30 mouse cellular contexts compared by ENCODE assay signal in the genomic region with DNA sequence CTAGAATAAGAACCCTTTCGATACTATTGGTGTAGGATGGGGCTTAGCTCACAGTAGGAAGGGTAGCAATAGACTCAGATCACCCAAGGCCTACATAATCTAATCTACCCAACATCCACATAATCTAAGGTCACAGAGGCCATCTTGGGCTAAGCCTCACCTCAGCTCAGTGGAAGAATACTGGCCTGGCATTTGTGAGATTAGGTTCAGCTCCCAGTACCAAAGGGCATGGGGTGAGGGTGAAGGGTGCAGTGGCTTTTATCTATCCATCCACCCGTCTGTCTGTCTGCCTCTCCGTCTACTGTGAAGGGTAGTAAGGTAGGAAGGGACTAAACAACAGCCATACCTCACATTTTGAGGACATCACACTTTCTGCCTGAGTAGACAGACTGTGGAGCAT. TPM values are rescaled to one million over a fixed set of nuclear protein-coding genes. Genes with fewer than 3 reads are reported as not detected.
DNase-seq lines count a peak whose midpoint lies in the region; ATAC-seq and TF ChIP-seq lines count a peak whose summit lies in the region.
"Had no signal": no experiment of that assay in that cellular context is flagged by ENCODE, and none has a peak within 500 bp of the region (broad histone marks: within the 10 kb centered on the region; RNA-seq: fewer than 3 reads in every experiment).

No protein-coding gene starts in this region.

- TF ChIP-seq EP300 in stomach, postnatal 0 days (optimal IDR thresholded peaks at IDR 0.05) = no peak

- ATAC-seq in stomach, embryonic 15.5 days (ENCODE audit: insufficient read depth, low FRiP score, low read depth) = peak; percentile 80; the same call in 1 of the 2 replicates
- ATAC-seq in stomach, postnatal 0 days (ENCODE audit: low FRiP score, low TSS enrichment) = no peak
- peak; percentile 97 for ATAC-seq in liver, embryonic 16.5 days (ENCODE audit: low read depth)
- ATAC-seq: activated CD4-positive, CD25-positive, alpha-beta regulatory T cell, adult 4 months; forebrain, embryonic 15.5 days; midbrain, embryonic 16.5 days had no signal

- no peak for TF ChIP-seq CTCF in stomach, postnatal 0 days (IDR thresholded peaks at IDR 0.05; ENCODE audit: low read depth)

- no peak for DNase-seq in stomach, postnatal 0 days (ENCODE audit: low spot score)
- DNase-seq in liver = peak; percentile 73
- no peak for DNase-seq in thymus, postnatal 10 days (ENCODE audit: low spot score in 2 of 2)
- DNase-seq in right cerebral cortex, postnatal 4 days = no peak
- DNase-seq in gastrocnemius, adult 18-20 months (ENCODE audit: low spot score) = no peak
- DNase-seq: adrenal gland, adult 8-10 months; cerebellum, adult 8-10 months; cerebellum, postnatal 36 days; embryo, embryonic 11 days; gastrocnemius, postnatal 14 days; heart, adult 2 months; heart, postnatal 14 days; kidney, adult 2 months; kidney, postnatal 14 days; layer of hippocampus, postnatal 36 days; lung, postnatal 4 days; thymus, postnatal 14 days had no signal

- H3K9me3 ChIP-seq in stomach, embryonic 15.5 days = no peaks in the 10 kb centered on the region
- H3K9me3 ChIP-seq in stomach, postnatal 0 days (ENCODE audit: control insufficient read depth, low read length) = no peaks in the 10 kb centered on the region
- no peaks in the 10 kb centered on the region for H3K9me3 ChIP-seq in liver, embryonic 16.5 days (replicated peaks; ENCODE audit: control insufficient read depth, low read length)
- H3K9me3 ChIP-seq: embryonic facial prominence, embryonic 13.5 days; forebrain, embryonic 15.5 days; heart, embryonic 13.5 days; hindbrain, embryonic 12.5 days; lung, embryonic 15.5 days; midbrain, embryonic 10.5 days; neural tube, embryonic 13.5 days had no signal

- H3K27me3 ChIP-seq in stomach, embryonic 15.5 days (replicated peaks) = no peaks in the 10 kb centered on the region
- no peaks in the 10 kb centered on the region for H3K27me3 ChIP-seq in stomach, postnatal 0 days (ENCODE audit: control insufficient read depth, insufficient read depth, low read length)
- no peaks in the 10 kb centered on the region for H3K27me3 ChIP-seq in liver, embryonic 16.5 days (ENCODE audit: control insufficient read depth, insufficient read depth, low read depth, low read length)
- H3K27me3 ChIP-seq: CH12.LX; embryonic facial prominence, embryonic 13.5 days; forebrain, embryonic 15.5 days; heart, embryonic 13.5 days; hindbrain, embryonic 12.5 days; lung, embryonic 15.5 days; neural tube, embryonic 13.5 days had no signal

- H3K4me2 ChIP-seq in stomach, embryonic 15.5 days = no peak overlapping the region
- H3K4me2 ChIP-seq in stomach, postnatal 0 days (replicated peaks; ENCODE audit: low read depth) = no peak overlapping the region
- peak overlapping the region; percentile 32 for H3K4me2 ChIP-seq in liver, embryonic 16.5 days (ENCODE audit: low read depth, low read length)
- H3K4me2 ChIP-seq: embryonic facial prominence, embryonic 13.5 days; forebrain, embryonic 15.5 days; heart, embryonic 13.5 days; hindbrain, embryonic 12.5 days; lung, embryonic 15.5 days; neural tube, embryonic 13.5 days had no signal

- no peak overlapping the region for H3K4me3 ChIP-seq in stomach, embryonic 15.5 days (replicated peaks)
- no peak overlapping the region for H3K4me3 ChIP-seq in stomach, postnatal 0 days (ENCODE audit: low read depth, low read length)
- no peak overlapping the region for H3K4me3 ChIP-seq in liver, embryonic 16.5 days (ENCODE audit: low read depth, low read length)
- H3K4me3 ChIP-seq: embryonic facial prominence, embryonic 13.5 days; forebrain, embryonic 15.5 days; heart, adult 2 months; heart, embryonic 13.5 days; hindbrain, embryonic 12.5 days; lung, embryonic 15.5 days; midbrain, embryonic 10.5 days; myocyte; neural tube, embryonic 13.5 days had no signal

- H3K36me3 ChIP-seq in stomach, embryonic 15.5 days = peaks cover 18% of the 10 kb centered on the region
- peaks cover 10% of the 10 kb centered on the region; the same call in 1 of the 2 replicates for H3K36me3 ChIP-seq in stomach, postnatal 0 days (ENCODE audit: control insufficient read depth, insufficient read depth, low read length)
- peaks cover 29% of the 10 kb centered on the region for H3K36me3 ChIP-seq in liver, embryonic 16.5 days (ENCODE audit: control insufficient read depth, insufficient read depth)

- H3K27ac ChIP-seq in stomach, embryonic 15.5 days = no peak overlapping the region
- H3K27ac ChIP-seq in stomach, postnatal 0 days (replicated peaks) = no peak overlapping the region
- H3K27ac ChIP-seq in liver, embryonic 16.5 days (ENCODE audit: low read length) = peak overlapping the region; percentile 87
- H3K27ac ChIP-seq: embryonic facial prominence, embryonic 13.5 days; forebrain, embryonic 15.5 days; heart, adult 2 months; heart, embryonic 13.5 days; hindbrain, embryonic 12.5 days; lung, embryonic 15.5 days; midbrain, embryonic 10.5 days; neural tube, embryonic 13.5 days had no signal

- 82% methylated on average over 3 of the region's 3 CpGs for WGBS in stomach, embryonic 15.5 days
- 77% methylated on average over 3 of the region's 3 CpGs for WGBS in stomach, postnatal 0 days
- WGBS in liver, embryonic 16.5 days (ENCODE audit: insufficient replicate concordance) = 32% methylated on average over 3 of the region's 3 CpGs

- no peak overlapping the region for H3K9ac ChIP-seq in stomach, embryonic 15.5 days
- no peak overlapping the region for H3K9ac ChIP-seq in stomach, postnatal 0 days (ENCODE audit: low read length)
- H3K9ac ChIP-seq in liver, embryonic 16.5 days (ENCODE audit: low read depth, low read length) = no peak overlapping the region
- H3K9ac ChIP-seq: embryonic facial prominence, embryonic 13.5 days; forebrain, embryonic 15.5 days; heart, embryonic 13.5 days; hindbrain, embryonic 12.5 days; lung, embryonic 15.5 days; neural tube, embryonic 13.5 days had no signal

- H3K4me1 ChIP-seq in stomach, embryonic 15.5 days = no peaks in the 10 kb centered on the region
- no peaks in the 10 kb centered on the region for H3K4me1 ChIP-seq in stomach, postnatal 0 days (replicated peaks; ENCODE audit: control insufficient read depth, insufficient read depth)
- peaks cover 20% of the 10 kb centered on the region for H3K4me1 ChIP-seq in liver, embryonic 16.5 days (ENCODE audit: control insufficient read depth, low read depth, low read length)
- H3K4me1 ChIP-seq: embryonic facial prominence, embryonic 13.5 days; forebrain, embryonic 15.5 days; heart, embryonic 13.5 days; lung, embryonic 15.5 days; midbrain, embryonic 10.5 days; neural tube, embryonic 13.5 days had no signal

RNA-seq across cellular contexts. Expression of a gene that starts 30.7 kb away (rescaled TPM):
- 27.3 and 30.6 TPM in 2 replicates for polyA plus RNA-seq in stomach, embryonic 15.5 days (2015; fragmentation: Nextera tagmentation; extraction: Ambion mirVana)
- polyA plus RNA-seq in stomach, postnatal 0 days (2015; fragmentation: Nextera tagmentation; extraction: Ambion mirVana) = 11.1 and 12.2 TPM in 2 replicates
- 6.8 and 9.4 TPM in 2 replicates for polyA plus RNA-seq in liver, embryonic 16.5 days (2015; fragmentation: Nextera tagmentation; extraction: Ambion mirVana)
- total RNA-seq in gastrocnemius, adult 18-20 months (2021) = 10 to 100 TPM; 28.7 to 29.4 TPM

RNA-seq across cellular contexts. Expression of a gene that starts 38.4 kb away (rescaled TPM):
- polyA plus RNA-seq in stomach, embryonic 15.5 days (2015; fragmentation: Nextera tagmentation; extraction: Ambion mirVana) = 32.5 and 39.4 TPM in 2 replicates
- 14.9 and 16.1 TPM in 2 replicates for polyA plus RNA-seq in stomach, postnatal 0 days (2015; fragmentation: Nextera tagmentation; extraction: Ambion mirVana)
- polyA plus RNA-seq in liver, embryonic 16.5 days (2015; fragmentation: Nextera tagmentation; extraction: Ambion mirVana) = 18.8 and 20.1 TPM in 2 replicates
- total RNA-seq in gastrocnemius, adult 18-20 months (2021) = 100 to 1,000 TPM in 1 of 2 experiments, 10 to 100 TPM in 1; 94.2 to 106 TPM

RNA-seq across cellular contexts. Expression of a gene that starts 49.1 kb away (rescaled TPM):
- 88.5 and 91.6 TPM in 2 replicates for polyA plus RNA-seq in stomach, embryonic 15.5 days (2015; fragmentation: Nextera tagmentation; extraction: Ambion mirVana)
- 108 and 110 TPM in 2 replicates for polyA plus RNA-seq in stomach, postnatal 0 days (2015; fragmentation: Nextera tagmentation; extraction: Ambion mirVana)
- 63.3 and 68.4 TPM in 2 replicates for polyA plus RNA-seq in liver, embryonic 16.5 days (2015; fragmentation: Nextera tagmentation; extraction: Ambion mirVana)
- 10 to 100 TPM; 10.2 to 11.5 TPM for total RNA-seq in gastrocnemius, adult 18-20 months (2021)
